19 mouse cellular contexts compared by ENCODE assay signal in genomic region chr1:56813506-56813905, GRCm38 (mm10).
"Had no signal": no experiment of that assay in that cellular context is flagged by ENCODE, and none has a peak within 500 bp of the region (broad histone marks: within the 10 kb centered on the region; RNA-seq: fewer than 3 reads in every experiment).

No protein-coding gene starts in this region.

- H3K36me3 ChIP-seq: midbrain, embryonic 10.5 days; midbrain, embryonic 12.5 days; neural tube, embryonic 13.5 days; neural tube, embryonic 15.5 days; stomach, embryonic 15.5 days had no signal

- H3K9me3 ChIP-seq: midbrain, embryonic 10.5 days; midbrain, embryonic 12.5 days; neural tube, embryonic 13.5 days; neural tube, embryonic 15.5 days; stomach, embryonic 15.5 days had no signal

- H3K4me3 ChIP-seq: midbrain, embryonic 10.5 days; midbrain, embryonic 12.5 days; myocyte; neural tube, embryonic 13.5 days; neural tube, embryonic 15.5 days; stomach, embryonic 15.5 days had no signal

- H3K9ac ChIP-seq: lung, embryonic 14.5 days; midbrain, embryonic 12.5 days; neural tube, embryonic 13.5 days; neural tube, embryonic 15.5 days; stomach, embryonic 15.5 days had no signal

- H3K4me2 ChIP-seq: lung, embryonic 14.5 days; midbrain, embryonic 12.5 days; neural tube, embryonic 13.5 days; neural tube, embryonic 15.5 days; stomach, embryonic 15.5 days had no signal

- ATAC-seq: midbrain, embryonic 16.5 days had no signal

- H3K27ac ChIP-seq: midbrain, embryonic 10.5 days; midbrain, embryonic 12.5 days; neural tube, embryonic 13.5 days; neural tube, embryonic 15.5 days; stomach, embryonic 15.5 days; stomach, postnatal 0 days had no signal

- DNase-seq: lung, embryonic 14.5 days; lung, postnatal 10 days; lung, postnatal 4 days; midbrain, embryonic 14.5 days; retina, postnatal 1 day; right cerebral cortex, adult 18-20 months; right cerebral cortex, postnatal 25 days; right cerebral cortex, postnatal 4 days; thymus, adult 2 months; thymus, postnatal 25 days; thymus, postnatal 4 days had no signal

- H3K27me3 ChIP-seq: midbrain, embryonic 12.5 days; neural tube, embryonic 13.5 days; neural tube, embryonic 15.5 days; stomach, embryonic 15.5 days had no signal

- H3K4me1 ChIP-seq: midbrain, embryonic 10.5 days; midbrain, embryonic 12.5 days; stomach, embryonic 15.5 days had no signal
